Mouse (Mus musculus) bone marrow, adult 2 months (tissue): Measurements from ENCODE around the gene Glra2.

Source experiments
- CTCF ChIP-seq: fragments of 200-500 bp; IDR thresholded peaks from 2 replicates; pipeline ENCODE4 v1.5.1; 2011; ENCODE audit warnings: low read length, control low read depth; ENCODE audit not compliant: control insufficient read depth, insufficient read depth
- POLR2A ChIP-seq: fragments of 200-500 bp; IDR thresholded peaks from 2 replicates; pipeline ENCODE4 v1.6.1; 2011; ENCODE audit warnings: low read depth, mild to moderate bottlenecking, control low read depth, low read length, borderline replicate concordance; ENCODE audit not compliant: control insufficient read depth

GRCm38 (mm10) chrX:165191170-165191569 lies 136.0 kb downstream of the Glra2 start:
- TF ChIP-seq CTCF (no peak), POLR2A (no peak)
